Mouse (Mus musculus) G1E (cell line): ENCODE data around the gene Ttc28.

ENCODE experiments used
- CTCF ChIP-seq: IDR thresholded peaks from 2 replicates; pipeline ENCODE4 v1.5.1; 2012; ENCODE audit warnings: low read depth, low read length, inconsistent platforms, mixed read lengths
- GATA1 ChIP-seq: IDR thresholded peaks from 2 replicates; pipeline ENCODE4 v1.6.1; 2012; ENCODE audit warnings: borderline replicate concordance, low read length, inconsistent platforms, mixed read lengths
- TAL1 ChIP-seq: conservative IDR thresholded peaks from 2 replicates; pipeline ENCODE4 v1.6.1; 2012; ENCODE audit warnings: low read depth, low read length, inconsistent platforms, mixed read lengths

DNA sequence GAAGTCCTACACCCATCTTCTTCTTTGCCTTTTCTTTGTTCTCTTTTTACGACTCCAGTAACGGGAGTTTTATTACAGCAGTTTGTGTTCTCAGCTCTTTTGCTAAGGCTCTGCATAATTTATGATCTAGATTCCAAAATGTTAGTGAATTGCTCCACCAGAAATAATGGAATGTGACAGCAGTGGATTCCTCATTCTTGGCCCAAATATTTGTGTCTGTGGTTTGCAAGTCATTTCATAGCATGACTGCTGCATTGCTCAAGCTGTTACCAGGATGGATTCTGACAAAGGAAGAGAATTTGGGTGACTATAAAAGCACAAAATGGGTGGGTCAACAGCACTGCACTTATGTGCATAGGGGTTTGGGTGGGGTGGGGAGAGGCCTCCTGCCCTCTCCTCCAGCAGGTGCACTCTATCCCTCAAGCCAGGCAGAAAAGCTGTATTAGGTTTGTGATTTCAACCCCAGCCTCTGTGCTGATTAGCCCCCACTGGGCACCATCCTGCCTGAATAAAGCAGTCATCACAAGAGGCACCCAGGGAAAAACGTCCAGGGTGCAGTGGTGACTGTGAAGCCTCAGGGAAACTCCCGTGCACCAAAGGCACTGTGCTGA is 325.5 kb downstream of the Ttc28 start:
- TF ChIP-seq CTCF (no peak), GATA1 (no peak), TAL1 (no peak)
